Mouse (Mus musculus): ENCODE measurements around the gene Cachd1.

Cachd1 gene

DNA sequence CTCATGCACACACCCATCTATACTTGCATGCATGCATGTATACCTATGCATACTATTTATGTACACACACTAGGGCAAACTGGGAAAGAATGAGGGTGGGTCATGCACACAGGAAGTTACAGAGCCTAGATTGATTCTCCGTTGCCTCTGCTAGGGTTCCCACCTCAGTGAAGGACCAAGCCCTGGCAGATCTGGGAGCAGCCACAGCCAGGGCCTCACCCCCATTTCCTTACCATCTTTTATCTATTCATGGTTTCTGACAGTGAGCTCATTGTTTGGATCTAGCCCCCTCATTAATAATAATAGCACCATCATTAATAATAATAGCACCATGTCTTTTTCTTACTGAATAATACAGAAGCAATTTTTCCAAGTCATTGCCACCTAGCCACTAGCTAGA is 143.9 kb downstream of the Cachd1 start:
- no peak for DNase-seq (ENCODE audit: low read depth in 1 of 2, low spot score in 2 of 2)

DNA sequence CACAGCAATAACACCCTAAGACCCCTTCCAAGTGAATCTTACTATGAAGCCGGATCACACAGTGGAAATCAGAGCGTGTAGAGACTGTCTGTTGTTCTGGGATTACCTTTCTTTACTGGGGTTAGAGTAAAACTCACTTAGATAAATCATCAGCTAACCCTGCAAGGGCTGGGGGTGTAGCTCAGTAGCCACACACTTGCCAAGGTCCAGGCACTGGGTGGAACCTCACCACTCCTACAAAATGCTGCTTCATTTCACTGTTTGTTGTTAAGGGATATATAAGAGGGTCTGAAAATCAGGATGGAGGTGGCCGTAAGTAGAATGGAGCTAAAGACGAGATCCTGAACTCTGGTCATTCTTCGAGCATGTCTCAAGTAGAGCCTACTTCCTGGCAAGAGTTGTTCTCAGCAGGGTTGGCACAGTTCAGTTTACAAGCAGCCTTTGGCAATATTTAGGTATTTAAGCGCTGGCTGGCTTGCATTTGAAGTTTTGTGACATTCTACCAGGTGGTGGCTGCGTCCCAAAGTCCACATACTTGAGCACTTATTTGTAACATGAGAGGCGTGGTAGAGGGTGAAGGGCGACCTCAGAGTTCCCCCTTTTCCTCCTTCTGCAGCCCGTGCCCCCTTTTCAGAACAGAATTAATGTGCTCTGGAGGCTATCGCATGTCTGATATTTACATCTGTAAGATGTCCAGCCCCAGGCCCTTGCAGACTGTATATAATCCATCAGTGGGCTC is 146.5 kb downstream of the Cachd1 start:
- no peak for DNase-seq (ENCODE audit: low read depth in 1 of 2, low spot score in 2 of 2)

DNA sequence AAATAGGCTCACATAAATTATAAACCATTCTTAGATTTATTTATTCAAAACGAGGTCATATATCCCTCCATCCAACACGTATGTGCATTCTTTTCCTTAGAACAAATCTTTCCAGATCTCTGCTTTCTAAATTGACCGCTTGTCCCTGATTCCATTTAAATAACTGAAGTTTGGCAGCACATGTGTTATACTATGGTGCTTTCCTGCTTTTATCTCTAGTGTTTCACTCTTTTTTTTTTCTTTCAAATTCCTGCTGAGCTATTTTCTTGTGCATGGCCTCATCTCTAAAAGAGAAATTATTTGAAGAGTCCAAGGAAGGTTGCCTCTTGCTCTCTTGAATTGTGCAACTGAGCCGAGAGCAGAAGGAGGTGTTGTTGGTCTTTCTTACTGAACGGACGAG is 147.1 kb downstream of the Cachd1 start:
- no peak for DNase-seq (ENCODE audit: low read depth in 1 of 2, low spot score in 2 of 2)

DNA sequence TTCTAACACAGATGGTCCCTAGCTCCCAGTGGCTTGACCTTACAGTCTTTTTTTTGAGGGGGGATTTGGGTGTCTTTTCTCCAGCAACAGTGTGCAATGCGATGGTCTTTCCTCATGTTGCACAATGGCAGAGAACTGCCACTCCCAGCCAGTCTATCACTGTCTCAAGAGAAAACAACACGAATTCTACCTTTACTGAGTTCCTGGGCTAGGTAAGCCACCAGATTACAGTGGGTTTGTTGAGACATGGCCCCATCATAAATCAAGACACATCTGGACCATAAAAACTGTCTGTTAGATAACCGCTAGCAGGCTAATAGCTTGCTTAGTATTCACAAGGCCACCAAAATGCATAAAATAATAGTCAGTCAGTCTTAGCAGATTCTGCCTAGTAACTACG is 147.8 kb downstream of the Cachd1 start:
- no peak for DNase-seq (ENCODE audit: low read depth in 1 of 2, low spot score in 2 of 2)

DNA sequence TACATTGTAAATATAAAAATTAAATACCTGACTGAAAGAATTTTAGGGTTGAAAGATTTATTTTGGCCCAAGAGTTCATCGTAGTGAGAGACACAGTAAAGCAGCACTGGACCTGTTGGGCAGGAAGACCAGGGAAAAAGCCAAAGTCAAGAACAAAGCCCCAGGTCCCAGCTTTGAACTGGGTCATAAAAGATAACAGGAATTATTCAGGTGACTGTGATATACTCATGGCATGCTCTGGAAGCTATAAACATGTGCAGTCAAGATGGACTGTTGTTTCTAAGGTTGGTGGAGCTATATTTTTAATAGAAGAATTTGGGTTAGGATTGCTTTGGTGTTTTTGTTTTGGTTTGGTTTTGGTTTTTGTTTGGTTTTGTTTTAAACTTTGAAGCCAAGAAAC is 148.7 kb downstream of the Cachd1 start:
- DNase-seq (ENCODE audit: low read depth in 1 of 2, low spot score in 2 of 2), result no peak

DNA sequence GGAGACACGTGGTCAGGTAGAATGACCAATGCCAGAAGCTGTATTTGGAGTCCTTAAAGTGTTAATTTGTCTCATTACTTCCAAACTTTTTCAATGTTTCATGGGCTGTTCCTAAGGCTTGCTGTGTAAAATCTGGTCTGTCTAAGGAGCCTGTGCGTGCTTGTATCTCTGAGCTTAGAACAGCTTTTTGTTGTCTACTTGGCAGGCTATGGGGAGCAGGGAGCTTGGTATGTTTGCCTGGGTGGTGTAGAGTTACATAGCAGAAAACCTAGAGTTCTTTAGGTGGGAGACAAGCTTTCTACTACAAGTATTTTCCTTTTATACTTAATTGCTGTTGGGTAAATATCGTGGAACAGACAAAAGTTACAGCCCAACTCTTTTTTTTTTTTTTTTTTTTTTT is 150.1 kb downstream of the Cachd1 start:
- DNase-seq (ENCODE audit: low read depth in 1 of 2, low spot score in 2 of 2), result no peak

DNA sequence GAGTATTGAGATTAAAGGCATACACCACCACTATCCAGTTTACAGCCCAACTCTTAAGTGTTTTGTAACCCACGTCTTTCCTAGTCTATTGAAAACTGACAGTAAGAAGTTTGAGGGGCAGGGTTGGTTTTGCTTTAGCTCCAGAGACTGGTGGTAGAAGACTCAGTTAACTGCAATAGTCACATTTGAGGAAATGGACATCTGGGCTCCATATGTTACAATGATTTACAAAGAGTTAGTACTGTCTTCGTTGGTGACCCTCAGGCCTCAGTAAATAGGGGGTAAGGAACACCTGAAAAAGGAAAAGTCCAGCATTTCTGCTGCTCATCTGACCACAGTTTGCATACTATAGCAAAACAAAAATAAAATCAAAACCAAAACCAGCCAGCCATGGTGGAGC is 150.6 kb downstream of the Cachd1 start:
- DNase-seq (ENCODE audit: low read depth in 1 of 2, low spot score in 2 of 2), result no peak

DNA sequence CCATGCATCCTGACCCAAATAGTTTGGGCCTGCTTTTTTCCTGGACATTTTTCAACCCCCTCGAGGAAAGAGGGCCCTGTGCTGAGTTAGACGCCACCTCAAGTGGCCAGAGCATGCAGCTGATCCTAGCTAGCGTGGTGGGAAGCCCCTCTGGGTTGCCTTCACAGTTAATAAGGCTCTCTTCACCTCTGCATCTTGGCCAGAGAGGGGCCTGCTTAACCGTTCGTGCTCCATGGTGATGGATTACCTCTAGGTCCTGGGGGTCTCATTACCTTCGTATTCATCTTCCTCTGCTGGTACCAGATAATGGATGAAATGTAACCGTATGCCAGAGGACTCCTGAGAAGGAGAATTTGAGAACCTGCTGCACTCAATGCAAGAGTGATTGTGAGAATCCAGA is 167.2 kb downstream of the Cachd1 start:
- no peak for DNase-seq (ENCODE audit: low read depth in 1 of 2, low spot score in 2 of 2)

DNA sequence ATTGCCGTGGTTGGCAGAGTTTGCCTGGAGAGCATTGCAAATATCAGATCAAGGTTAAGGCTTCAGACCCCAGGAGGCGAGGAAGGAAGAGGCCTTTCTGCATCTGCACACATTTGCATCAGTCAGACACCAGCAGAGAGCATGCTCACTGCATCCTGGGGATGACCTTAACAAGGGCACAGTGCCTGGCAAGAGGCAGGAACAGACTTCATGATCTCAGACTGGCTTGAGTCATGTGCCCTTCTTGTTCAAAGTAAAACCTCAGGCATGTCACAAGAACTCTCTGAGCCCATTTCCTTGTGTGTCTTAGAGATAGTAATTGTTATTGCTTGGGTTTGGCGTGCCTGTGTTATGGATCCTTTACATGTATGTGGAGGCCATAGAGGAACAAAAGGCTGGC is 167.8 kb downstream of the Cachd1 start:
- DNase-seq (ENCODE audit: low read depth in 1 of 2, low spot score in 2 of 2), result no peak

DNA sequence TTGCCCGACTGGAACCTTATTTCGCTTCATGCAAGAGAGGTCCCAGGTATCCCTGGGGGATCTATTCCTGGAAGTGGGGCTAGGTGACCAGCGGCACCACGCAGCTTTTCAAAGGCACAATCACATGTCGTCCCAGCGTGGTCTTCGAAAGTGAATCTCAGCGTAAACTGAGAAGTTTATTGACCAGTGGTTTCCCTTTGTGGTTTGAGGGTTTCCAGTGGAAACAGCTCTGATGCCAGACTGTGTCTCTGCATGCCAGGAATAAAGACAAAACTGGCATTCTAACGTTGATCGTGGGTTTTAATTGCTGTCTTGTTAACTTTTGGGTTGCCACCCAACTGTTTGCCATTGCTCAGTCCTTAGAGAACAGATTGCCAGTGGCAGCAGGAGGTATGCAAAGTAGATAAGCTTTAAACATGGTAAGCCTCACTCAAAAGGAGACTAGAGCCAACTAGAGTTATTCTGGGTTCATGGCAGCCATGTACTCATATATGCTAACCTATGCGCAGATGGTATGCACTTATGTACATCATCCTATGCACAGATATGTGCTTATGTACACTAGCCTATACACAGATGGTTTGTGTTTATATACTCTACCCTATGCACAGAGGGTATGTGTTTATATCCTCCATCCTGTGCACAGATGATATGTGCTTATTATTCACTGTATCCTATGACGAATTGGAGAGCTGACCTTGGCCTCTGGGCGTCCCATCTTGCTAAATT is 168.9 kb downstream of the Cachd1 start:
- DNase-seq (ENCODE audit: low read depth in 1 of 2, low spot score in 2 of 2), result no peak

DNA sequence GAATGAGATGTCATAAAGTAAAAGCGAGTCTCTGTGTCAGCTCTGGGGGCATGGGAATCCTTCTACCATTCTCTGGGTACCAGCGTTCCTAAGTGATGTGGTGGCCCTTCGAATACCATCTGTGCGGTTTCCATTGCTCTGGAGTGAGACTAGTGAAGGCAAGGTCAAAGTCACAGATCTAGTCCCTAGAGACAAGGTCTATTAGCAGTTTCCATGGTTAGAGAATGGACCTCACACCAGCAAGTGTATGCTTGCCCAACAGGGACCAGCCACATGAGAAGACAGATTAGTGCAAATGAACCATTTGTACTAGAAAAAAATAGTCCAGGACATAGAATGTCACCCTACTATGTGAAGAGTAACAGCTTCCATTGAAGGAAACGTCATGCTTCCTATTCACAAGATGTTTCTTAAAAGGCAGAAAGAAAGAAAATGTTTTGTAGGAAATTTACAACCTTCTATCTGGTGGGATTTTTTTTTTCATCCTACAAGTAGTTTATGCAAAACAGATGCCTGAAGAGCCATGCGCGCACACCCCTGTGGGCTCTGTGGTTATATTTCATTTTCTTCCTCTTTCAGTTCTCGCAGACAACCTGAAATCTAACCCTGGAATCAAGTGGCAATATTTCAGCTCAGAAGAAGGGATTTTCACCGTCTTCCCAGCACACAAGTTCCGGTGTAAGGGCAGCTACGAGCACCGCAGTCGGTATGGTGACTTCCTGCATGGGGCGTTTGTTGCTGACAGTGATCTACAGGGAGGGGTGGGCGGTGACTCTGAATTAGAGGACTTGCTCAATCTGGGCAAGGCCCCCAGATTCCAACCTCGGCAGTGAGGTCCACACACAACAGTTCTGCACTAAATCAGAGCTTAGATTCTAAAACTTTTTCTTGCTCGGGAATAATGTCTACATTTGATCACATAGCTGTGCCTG is 172.3 kb downstream of the Cachd1 start:
- DNase-seq (ENCODE audit: low read depth in 1 of 2, low spot score in 2 of 2), result no peak

DNA sequence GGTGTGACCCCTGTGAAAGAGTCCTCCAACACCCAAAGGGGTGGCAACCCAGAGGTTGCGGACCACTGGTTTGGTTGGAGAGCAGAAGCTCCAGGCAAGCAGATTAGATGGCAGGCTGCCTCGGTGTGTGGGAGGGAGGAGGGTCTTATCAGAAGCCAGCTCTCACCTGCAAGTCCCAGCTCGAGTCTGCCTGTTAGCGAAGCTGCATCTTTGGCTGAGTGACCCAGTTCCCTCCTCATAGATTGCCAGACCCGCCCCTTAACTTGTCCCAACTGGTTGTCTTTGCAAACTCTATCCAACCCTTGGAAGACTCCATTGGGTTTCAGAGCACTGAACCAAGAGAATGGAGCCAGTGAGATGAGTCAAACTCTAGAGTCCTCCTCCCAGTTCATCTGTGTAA is 173.8 kb downstream of the Cachd1 start:
- no peak for DNase-seq (ENCODE audit: low read depth in 1 of 2, low spot score in 2 of 2)

DNA sequence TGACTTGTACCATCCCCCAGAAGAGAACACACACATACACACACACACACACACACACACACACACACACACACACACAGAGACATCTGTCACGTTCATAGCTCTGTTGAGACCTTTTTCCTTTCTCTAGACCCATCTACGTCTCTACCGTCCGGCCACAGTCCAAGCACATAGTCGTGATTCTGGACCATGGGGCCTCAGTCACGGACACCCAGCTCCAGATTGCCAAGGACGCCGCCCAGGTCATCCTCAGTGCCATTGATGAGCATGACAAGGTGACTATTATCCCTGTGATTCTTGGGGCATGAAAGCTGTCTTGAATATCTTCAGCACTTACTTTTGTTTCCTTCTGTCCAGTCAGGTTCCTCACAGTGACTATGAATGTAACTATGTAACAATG is 175.4 kb downstream of the Cachd1 start:
- no peak for DNase-seq (ENCODE audit: low read depth in 1 of 2, low spot score in 2 of 2)

DNA sequence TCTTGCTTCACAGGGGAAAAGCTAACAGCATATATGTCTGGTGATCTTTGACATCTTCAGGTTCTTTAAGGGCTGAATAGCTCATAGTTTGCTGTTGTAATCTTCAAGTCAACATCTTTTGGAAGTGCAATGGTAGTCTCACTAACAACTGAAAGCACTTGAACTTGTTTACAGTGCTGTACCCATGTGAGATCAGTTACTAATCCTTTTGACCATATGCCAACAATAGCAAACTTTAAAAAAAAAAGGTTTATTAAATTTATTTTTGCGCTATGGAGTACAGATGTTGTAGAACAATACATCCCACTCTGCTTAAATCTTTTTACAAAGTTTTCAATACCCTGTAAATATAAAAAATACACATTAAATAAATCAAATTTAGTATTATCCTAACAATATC is 186.9 kb downstream of the Cachd1 start:
- no peak for DNase-seq (ENCODE audit: low read depth in 1 of 2, low spot score in 2 of 2)

DNA sequence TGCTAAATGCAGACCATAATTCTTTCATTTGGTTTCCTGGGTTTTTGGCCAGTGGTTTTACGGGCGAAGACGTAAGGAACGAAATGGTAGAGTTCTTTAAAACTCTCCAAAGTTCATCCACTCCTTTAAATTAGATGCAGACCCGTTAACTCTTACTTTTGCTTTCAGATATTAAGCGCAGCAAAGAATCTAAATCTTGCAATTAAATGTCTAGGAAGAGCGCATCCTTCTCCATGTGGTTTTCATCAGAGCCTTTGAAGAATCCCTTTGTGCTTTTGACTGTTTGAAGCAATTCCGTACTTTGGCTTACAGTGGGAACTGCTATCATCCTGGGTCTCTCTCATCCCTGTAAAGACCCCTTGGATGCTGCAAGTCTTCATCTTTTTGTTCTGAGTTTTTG is 187.3 kb downstream of the Cachd1 start:
- DNase-seq (ENCODE audit: low read depth in 1 of 2, low spot score in 2 of 2), result no peak

DNA sequence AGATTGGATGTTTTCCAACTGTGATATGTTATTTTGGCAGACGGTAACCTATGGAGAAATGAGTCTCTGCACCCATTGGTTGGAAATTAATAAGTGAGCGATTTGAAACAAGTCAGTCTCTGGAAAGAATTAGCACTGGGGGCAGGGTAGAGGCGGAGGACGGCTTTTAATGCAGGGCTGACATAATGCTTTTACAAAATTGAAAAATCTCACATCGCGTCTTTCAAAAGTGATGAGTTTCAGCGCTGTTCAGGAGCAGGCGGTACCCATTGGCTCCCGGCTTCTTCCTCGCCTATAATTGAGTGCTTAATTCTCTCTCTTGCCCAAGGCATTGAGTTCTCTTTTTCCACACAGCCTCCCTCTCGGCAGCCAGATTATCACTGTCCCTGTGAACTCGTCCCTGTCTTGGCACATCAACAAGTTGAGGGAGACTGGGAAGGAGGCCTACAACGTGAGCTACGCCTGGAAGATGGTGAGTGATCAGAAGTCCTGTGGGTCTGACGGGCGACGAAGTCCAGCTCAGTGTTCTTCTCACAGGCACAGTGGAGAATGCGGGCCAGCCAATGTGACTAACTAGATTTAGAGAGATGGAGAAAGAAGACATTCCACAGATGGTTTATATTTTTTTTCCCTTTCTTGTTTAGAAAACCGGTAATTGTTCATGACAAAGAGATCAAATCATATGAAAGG is 191.4 kb downstream of the Cachd1 start:
- no peak for DNase-seq (ENCODE audit: low read depth in 1 of 2, low spot score in 2 of 2)

DNA sequence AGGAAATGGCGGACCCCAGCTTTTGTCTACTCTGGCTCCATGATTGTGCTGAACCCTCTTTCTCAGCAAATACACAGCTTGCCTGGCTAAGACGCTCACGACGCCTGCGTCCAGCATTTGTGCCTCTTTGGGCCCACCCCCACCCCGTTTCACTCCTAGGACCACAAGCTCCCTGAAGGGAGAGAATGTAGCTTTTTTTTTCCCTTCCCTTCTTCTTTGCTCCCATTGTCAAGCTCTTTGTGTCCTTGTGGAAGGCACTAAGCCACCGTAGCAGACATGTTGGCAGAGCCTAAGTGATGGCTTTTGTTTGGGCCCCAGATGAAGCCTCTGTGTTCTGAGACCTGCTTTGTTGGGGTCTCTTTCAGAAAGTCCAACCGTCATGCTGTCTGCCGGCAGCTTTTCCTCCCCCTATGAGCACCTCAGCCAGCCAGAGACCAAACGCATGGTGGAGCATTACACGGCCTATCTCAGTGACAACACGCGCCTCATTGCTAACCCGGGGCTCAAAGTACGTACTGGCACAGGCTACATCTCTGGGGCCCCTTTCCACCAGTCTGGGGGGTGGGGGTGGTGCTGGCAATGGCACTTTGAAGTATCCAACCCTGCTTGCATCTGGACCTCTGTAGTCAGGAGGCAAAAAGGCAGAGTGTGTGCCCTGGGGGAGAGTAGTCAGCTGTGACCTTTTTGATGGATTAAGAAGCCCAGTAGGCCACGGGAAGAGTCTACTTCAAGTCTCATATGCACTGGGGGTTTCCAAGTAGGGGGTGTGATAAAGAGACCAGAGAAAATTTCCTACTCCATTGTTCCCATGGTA is 197.4 kb downstream of the Cachd1 start:
- DNase-seq (ENCODE audit: low read depth in 1 of 2, low spot score in 2 of 2), result no peak

DNA sequence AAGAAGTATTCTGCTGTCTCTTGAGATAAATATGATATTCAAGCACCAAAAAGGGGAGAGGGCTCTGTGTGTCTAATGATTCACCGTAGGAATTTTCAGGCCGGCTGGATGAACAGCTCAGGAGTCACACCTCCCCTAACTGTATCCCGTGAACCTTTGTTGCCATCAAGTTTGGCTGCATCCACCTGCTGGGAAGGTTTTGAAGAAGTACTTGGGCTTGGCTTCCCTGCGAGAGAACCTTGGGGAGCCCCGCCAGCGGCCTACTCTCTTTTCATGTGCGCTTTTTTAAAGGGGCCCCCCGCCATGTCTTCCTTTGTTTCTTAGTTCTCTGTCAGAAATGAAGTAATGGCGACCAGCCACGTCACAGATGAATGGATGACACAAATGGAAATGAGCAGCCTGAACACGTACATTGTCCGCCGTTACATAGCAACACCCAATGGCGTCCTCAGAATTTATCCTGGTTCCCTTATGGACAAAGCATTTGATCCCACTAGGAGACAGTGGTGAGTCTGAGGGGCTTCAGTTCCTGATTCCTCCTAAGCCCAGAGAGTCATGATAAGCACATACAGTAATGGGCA is 198.1 kb downstream of the Cachd1 start:
- no peak for DNase-seq (ENCODE audit: low read depth in 1 of 2, low spot score in 2 of 2)

DNA sequence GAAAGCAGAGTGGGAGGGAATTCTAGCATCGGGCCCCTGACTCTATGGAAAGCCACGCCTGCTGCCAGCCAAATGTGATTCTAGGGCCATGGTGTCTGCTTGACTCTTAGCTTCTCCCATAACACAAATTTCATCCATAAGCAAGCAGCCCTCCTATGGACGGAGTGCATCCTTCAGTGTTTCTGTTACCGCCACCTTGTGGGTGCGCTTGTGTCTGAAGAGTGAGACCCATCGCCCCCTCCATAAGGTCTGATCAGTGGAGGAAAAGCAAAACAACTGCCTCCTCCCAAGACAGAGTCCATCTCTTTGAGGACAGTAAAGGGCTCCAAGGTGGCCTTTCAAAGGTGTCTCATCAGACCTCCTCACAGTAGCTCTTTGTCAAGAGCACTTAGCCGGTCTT is 201.0 kb downstream of the Cachd1 start:
- DNase-seq (ENCODE audit: low read depth in 1 of 2, low spot score in 2 of 2), result no peak

DNA sequence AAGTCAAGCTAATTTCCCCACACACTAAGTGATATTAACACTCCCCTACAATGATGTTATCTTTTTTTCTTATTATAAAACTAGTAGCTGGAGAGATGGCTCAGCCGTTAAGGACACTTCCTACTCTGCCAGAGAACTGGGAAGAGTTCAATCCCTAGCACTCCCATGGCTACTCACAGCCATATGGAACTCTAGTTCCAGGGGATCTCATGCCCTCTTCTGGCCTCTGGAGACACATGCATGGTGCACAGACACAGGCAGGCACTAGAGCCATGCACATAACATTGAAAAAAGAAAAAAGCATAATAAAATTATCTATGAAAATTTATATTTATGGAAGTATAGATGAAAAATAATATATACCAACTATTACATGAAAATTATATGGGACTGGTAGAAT is 210.7 kb downstream of the Cachd1 start:
- no peak for DNase-seq (ENCODE audit: low read depth in 1 of 2, low spot score in 2 of 2)

Data from monocyte, adult 2 months (primary cell).